Mouse (Mus musculus) CD4-positive, CD25-positive, alpha-beta regulatory T cell, adult 4 months (primary cell): Measurements from ENCODE around the gene Phf20. TPM values are rescaled to one million over a fixed set of nuclear protein-coding genes. Genes with fewer than 3 reads are reported as not detected.

Experiments used
- ATAC-seq: one replicate; pipeline ENCODE4 v1.8.0; 2017
- polyA plus RNA-seq, 2 experiments: library from polyadenylated mRNA; unstranded; fragments of 100-300 nt; shearing (Covaris generic); gene quantifications; one replicate each; pipeline ENCODE4 v1.2.1; 2017

Phf20 gene
- polyA plus RNA-seq, 2 experiments from 2014 or later = 70.0 to 87.9 TPM

GRCm38 (mm10) chr2:156318491-156318890 lies 122.2 kb downstream of the Phf20 start:
- ATAC-seq = no peak

GRCm38 (mm10) chr2:156321538-156321937 lies 125.3 kb downstream of the Phf20 start:
- no peak for ATAC-seq

GRCm38 (mm10) chr2:156324116-156324588 lies 127.9 kb downstream of the Phf20 start:
- ATAC-seq = no peak

- no peak for ATAC-seq
Measured at GRCm38 (mm10) chr2:156324681-156325080, 128.4 kb downstream of the Phf20 start.

GRCm38 (mm10) chr2:156330681-156331080 lies 134.4 kb downstream of the Phf20 start:
- no peak for ATAC-seq

- ATAC-seq = no peak
Measured at GRCm38 (mm10) chr2:156331446-156331965, 135.2 kb downstream of the Phf20 start.

- no peak for ATAC-seq
Measured at GRCm38 (mm10) chr2:156340078-156340477, 143.8 kb downstream of the Phf20 start.

- ATAC-seq = no peak
Measured at GRCm38 (mm10) chr2:156344775-156345532, 148.7 kb downstream of the Phf20 start.

- no peak for ATAC-seq
Measured at GRCm38 (mm10) chr2:156348812-156349211, 152.5 kb downstream of the Phf20 start.

- no peak for ATAC-seq
Measured at GRCm38 (mm10) chr2:156349286-156349848, 153.1 kb downstream of the Phf20 start.

- no peak for ATAC-seq
Measured at GRCm38 (mm10) chr2:156351243-156351642, 155.0 kb downstream of the Phf20 start.

GRCm38 (mm10) chr2:156352413-156353165 lies 156.3 kb downstream of the Phf20 start:
- ATAC-seq = no peak

- ATAC-seq = no peak
Measured at GRCm38 (mm10) chr2:156353265-156353692, 157.0 kb downstream of the Phf20 start.

GRCm38 (mm10) chr2:156356031-156356430 lies 159.8 kb downstream of the Phf20 start:
- ATAC-seq = no peak

Other genes with a start within 250 kb of the Phf20 start
- 10 to 100 TPM; 34.0 to 50.2 TPM for gene Cep250, start 240.0 kb upstream of the Phf20 start, polyA plus RNA-seq
- 1 to 10 TPM; 1.1 to 4.9 TPM for gene 6430550D23Rik, start 188.5 kb upstream of the Phf20 start, polyA plus RNA-seq
- gene Ergic3, start 188.4 kb upstream of the Phf20 start, polyA plus RNA-seq = 100 to 1,000 TPM; 131 to 182 TPM
- gene Fer1l4, start 143.5 kb upstream of the Phf20 start, polyA plus RNA-seq = not detected
- under 1 TPM in 1 of 2 experiments, not detected in 1; 0.15 TPM for gene Spag4, start 131.3 kb upstream of the Phf20 start, polyA plus RNA-seq
- gene Cpne1, start 84.5 kb upstream of the Phf20 start, polyA plus RNA-seq = 10 to 100 TPM; 48.0 to 57.8 TPM
- gene Rbm12, start 84.5 kb upstream of the Phf20 start, polyA plus RNA-seq = 10 to 100 TPM; 15.6 to 19.2 TPM
- 1 to 10 TPM; 7.7 to 8.0 TPM for gene Gm28036, start 69.4 kb upstream of the Phf20 start, polyA plus RNA-seq
- gene Romo1, start 52.4 kb upstream of the Phf20 start, polyA plus RNA-seq = 100 to 1,000 TPM; 109 to 134 TPM
- gene Nfs1, start 52.3 kb upstream of the Phf20 start, polyA plus RNA-seq = 10 to 100 TPM; 40.2 to 47.6 TPM
- gene Rbm39, start 16.2 kb upstream of the Phf20 start, polyA plus RNA-seq = 100 to 1,000 TPM; 592 to 714 TPM
- gene Cnbd2, start 115.8 kb downstream of the Phf20 start, polyA plus RNA-seq = 1 to 10 TPM; 6.3 to 8.8 TPM
- gene Scand1, start 116.2 kb downstream of the Phf20 start, polyA plus RNA-seq = 1 to 10 TPM; 1.6 to 2.7 TPM
- under 1 TPM in 1 of 2 experiments, not detected in 1; 0.24 TPM for gene Epb41l1, start 224.4 kb downstream of the Phf20 start, polyA plus RNA-seq